Mouse (Mus musculus) heart, postnatal 0 days (tissue): Measurements from ENCODE around the gene Gcfc2.

Source experiments
- CTCF ChIP-seq: IDR thresholded peaks from 2 replicates; pipeline ENCODE4 v1.5.1; 2016; ENCODE audit warnings: antibody characterized with exemption, control low read depth, low read depth
- EP300 ChIP-seq: IDR thresholded peaks from 2 replicates; pipeline ENCODE4 v1.6.1; 2016; ENCODE audit warnings: antibody characterized with exemption, low read depth

DNA sequence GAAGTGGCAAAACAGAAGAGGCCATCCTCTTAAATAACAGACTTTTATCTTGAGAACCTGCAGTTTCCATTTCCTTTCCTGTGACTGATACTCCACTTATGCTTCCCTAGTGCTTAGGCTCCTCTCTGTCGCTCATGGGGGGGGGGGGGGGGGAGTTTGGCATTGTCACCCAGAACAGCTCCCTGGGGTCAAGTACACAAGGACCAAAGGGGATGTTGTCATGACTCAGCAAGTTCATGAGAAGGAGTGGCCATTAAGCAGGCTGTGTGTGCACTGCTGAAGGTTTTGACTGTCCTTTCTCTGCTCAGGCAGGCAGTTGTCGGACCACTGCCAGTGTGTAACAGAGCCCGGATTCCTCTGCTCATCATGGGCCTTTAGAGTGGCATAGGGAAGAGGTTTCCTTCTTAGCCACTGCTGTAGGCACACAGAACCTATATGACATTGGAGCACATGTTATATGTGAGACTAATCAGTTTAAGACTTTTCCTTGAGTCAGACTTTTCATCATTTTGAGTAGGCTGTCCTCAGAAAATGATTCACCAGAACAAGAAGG is 27.7 kb upstream of the Gcfc2 start:
- TF ChIP-seq CTCF (no peak), EP300 (no peak)
